Mouse (Mus musculus) erythroblast, embryonic 14.5 days (primary cell): ENCODE measurements around the gene Taf4.

Experiments
- GATA1 ChIP-seq: IDR thresholded peaks from 2 replicates; pipeline ENCODE4 v1.6.1; 2012; ENCODE audit warnings: low read length, inconsistent platforms, mixed read lengths
- TAL1 ChIP-seq: IDR thresholded peaks from 3 replicates; pipeline ENCODE4 v1.6.1; 2012; ENCODE audit warnings: low read length, inconsistent platforms, mixed read lengths

DNA sequence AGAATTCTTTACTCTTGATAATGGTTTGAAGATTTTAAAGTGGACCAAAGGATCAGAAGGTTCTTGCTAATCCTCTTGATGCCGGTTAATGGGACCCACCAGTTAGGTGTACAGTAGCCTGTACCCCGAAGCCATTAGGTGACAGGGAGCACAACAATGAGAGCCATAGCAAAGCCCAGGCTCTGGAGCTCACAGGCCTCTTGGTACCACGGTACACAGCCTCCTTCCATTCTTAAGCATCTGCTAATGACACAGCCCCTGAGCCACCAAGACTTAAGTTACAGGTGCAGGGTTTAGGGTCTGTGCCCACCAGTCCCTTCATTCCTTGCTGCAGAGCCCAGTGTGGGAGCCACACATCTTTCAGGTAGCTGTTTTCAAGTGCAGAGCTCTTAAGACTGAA, 1.8 kb upstream of the Taf4 start:
- TF ChIP-seq GATA1 (no peak), TAL1 (no peak)
